Mouse (Mus musculus) colon, adult 2 months (tissue): ENCODE measurements around the gene Mrps16. TPM values are rescaled to one million over a fixed set of nuclear protein-coding genes. Genes with fewer than 3 reads are reported as not detected.

ENCODE experiments used
- polyA plus RNA-seq: library from polyadenylated mRNA; depleted of rRNA; stranded (reverse); fragments of >200 nt; gene quantifications from 2 replicates; pipeline ENCODE4 v1.2.3, GENCODE M21; 2012; rRNA removed

Gene Mrps16
- 32.7 and 39.5 TPM in 2 replicates for polyA plus RNA-seq

GRCm38 (mm10) chr14:20393205-20393913, at the start of gene Mrps16:
Mrps16 (minus strand) TSS chr14:20393634.

GRCm38 (mm10) chr14:20388441-20389129, 4.8 kb downstream of the Mrps16 start, which contains the start of gene Dnajc9:
Dnajc9 (minus strand) TSS chr14:20388910.

DNA sequence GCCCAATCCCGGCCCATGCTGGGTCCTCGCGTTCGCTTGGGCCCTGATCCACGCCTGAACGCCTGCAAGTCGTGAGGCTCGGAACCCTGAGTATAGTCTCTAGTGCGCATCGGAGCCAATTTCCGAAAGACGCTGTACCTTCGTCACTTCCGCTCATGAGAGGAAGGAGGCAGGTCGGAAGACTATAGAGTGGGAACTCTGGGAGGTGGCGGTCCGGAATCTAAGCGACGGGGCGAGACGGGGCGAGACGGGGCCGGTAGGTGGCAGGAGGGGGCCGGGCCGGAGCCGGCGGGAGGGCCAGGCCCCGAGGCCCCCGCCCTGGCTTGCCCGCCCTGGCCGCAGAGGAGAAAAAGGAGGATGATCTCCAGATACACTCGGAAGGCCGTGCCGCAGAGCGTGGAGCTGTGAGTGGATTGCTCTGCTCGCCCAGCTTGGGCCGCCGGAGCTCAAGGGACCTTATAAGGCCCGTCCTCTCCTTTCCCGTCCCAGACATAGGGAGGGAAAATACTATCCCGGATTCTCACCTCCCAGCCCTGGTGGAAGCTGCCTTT, 45.4 kb downstream of the Mrps16 start, which contains the start of the genes Ecd and Fam149b:
Gene Ecd, minus strand, starts transcription at position 131 of the 551 bp plus-strand sequence.
Gene Fam149b, plus strand, starts transcription at position 172 of the 551 bp plus-strand sequence.

Other genes with a start within 250 kb of the Mrps16 start
- 53.2 and 57.7 TPM in 2 replicates for gene Kcnk5, start 211.8 kb downstream of the Mrps16 start, polyA plus RNA-seq
- 0.57 and 1.5 TPM in 2 replicates for gene Kcnk16, start 124.4 kb downstream of the Mrps16 start, polyA plus RNA-seq
- gene Nudt13, start 98.9 kb downstream of the Mrps16 start, polyA plus RNA-seq = 9.3 and 12.8 TPM in 2 replicates
- 12.6 and 12.9 TPM in 2 replicates for gene Ecd, start 45.5 kb downstream of the Mrps16 start, polyA plus RNA-seq
- 18.7 and 21.1 TPM in 2 replicates for gene Fam149b, start 45.5 kb downstream of the Mrps16 start, polyA plus RNA-seq
- 27.8 and 28.4 TPM in 2 replicates for gene Dnajc9, start 4.7 kb downstream of the Mrps16 start, polyA plus RNA-seq
- not detected in 2 replicates for gene Cfap70, start 58.6 kb upstream of the Mrps16 start, polyA plus RNA-seq
- 85.3 and 124 TPM in 2 replicates for gene Anxa7, start 86.5 kb upstream of the Mrps16 start, polyA plus RNA-seq
- gene Mss51, start 103.3 kb upstream of the Mrps16 start, polyA plus RNA-seq = 0.21 and 0.22 TPM in 2 replicates
- gene Ppp3cb, start 152.9 kb upstream of the Mrps16 start, polyA plus RNA-seq = 4.3 and 4.9 TPM in 2 replicates
- gene Usp54, start 247.4 kb upstream of the Mrps16 start, polyA plus RNA-seq = 3.3 and 4.1 TPM in 2 replicates